In the genomic region with DNA sequence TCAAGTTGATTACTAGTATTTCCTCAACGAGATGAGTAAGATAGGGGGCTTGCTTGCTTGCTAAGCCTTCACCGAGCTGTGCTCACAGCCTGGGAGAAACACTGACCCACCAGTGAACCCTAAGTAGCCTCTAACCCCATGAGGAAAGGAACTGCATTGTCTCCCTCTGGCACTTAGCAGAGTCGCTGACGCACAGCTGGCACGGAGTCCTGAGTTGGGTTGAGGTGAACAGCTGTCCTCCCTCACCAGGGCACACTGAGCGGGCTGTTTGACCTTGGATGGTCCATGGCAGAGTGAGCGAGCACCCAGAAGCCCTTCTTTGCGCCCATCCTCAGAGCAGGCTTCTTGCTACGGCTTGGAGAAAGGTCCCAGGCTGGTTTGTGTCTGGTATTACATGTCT, we compare ENCODE assay signal across 13 mouse cellular contexts.
DNase-seq lines count a peak whose midpoint lies in the region; ATAC-seq and TF ChIP-seq lines count a peak whose summit lies in the region.
"Had no signal": no experiment of that assay in that cellular context is flagged by ENCODE, and none has a peak within 500 bp of the region (broad histone marks: within the 10 kb centered on the region; RNA-seq: fewer than 3 reads in every experiment).

No protein-coding gene starts in this region.

- H3K27me3 ChIP-seq in cerebellum, adult 2 months (ENCODE audit: control insufficient read depth, insufficient read depth, low read length), result peaks cover 2% of the 10 kb centered on the region; the same call in 1 of the 2 replicates
- H3K27me3 ChIP-seq in kidney, postnatal 0 days (ENCODE audit: insufficient read depth, low read length), result no peaks in the 10 kb centered on the region
- H3K27me3 ChIP-seq in stomach, embryonic 16.5 days (ENCODE audit: control insufficient read depth, insufficient read depth, low read length), result no peaks in the 10 kb centered on the region
- H3K27me3 ChIP-seq in stomach, postnatal 0 days (ENCODE audit: control insufficient read depth, insufficient read depth, low read length), result no peaks in the 10 kb centered on the region
- no peaks in the 10 kb centered on the region for H3K27me3 ChIP-seq in myocyte (ENCODE audit: control insufficient read depth, insufficient read depth, insufficient read length)
- H3K27me3 ChIP-seq: hindbrain, embryonic 15.5 days; limb, embryonic 13.5 days had no signal

- no peaks in the 10 kb centered on the region; the same call in 1 of the 2 replicates for H3K4me1 ChIP-seq in cerebellum, adult 2 months (ENCODE audit: control insufficient read depth, insufficient read depth, low read length)
- peaks cover 17% of the 10 kb centered on the region; the same call in 1 of the 2 replicates for H3K4me1 ChIP-seq in kidney, postnatal 0 days (replicated peaks; ENCODE audit: insufficient read depth, low read length)
- peaks cover 30% of the 10 kb centered on the region for H3K4me1 ChIP-seq in stomach, embryonic 16.5 days (ENCODE audit: control insufficient read depth, insufficient read depth, low read length)
- peaks cover 5% of the 10 kb centered on the region for H3K4me1 ChIP-seq in stomach, postnatal 0 days (replicated peaks; ENCODE audit: control insufficient read depth, insufficient read depth)

- peak overlapping the region; percentile 24; the same call in 1 of the 2 replicates for H3K27ac ChIP-seq in cerebellum, adult 2 months (ENCODE audit: insufficient read depth, low read length)
- H3K27ac ChIP-seq in kidney, postnatal 0 days, result no peak overlapping the region
- H3K27ac ChIP-seq in stomach, embryonic 16.5 days (ENCODE audit: low read length), result peak overlapping the region; percentile 61; the same call in 1 of the 2 replicates
- H3K27ac ChIP-seq in stomach, postnatal 0 days (replicated peaks), result no peak overlapping the region
- H3K27ac ChIP-seq: limb, embryonic 13.5 days had no signal

- no peak for TF ChIP-seq POLR2A in cerebellum, adult 2 months (IDR thresholded peaks at IDR 0.05; ENCODE audit: borderline replicate concordance, insufficient read depth, low read length)
- no peak for TF ChIP-seq POLR2A in myocyte (IDR thresholded peaks at IDR 0.05; ENCODE audit: insufficient read length, low read depth)

- 74% methylated on average over 9 of the region's 9 CpGs for WGBS in cerebellum, adult 2 months
- 68% methylated on average over 9 of the region's 9 CpGs for WGBS in kidney, postnatal 0 days
- 74% methylated on average over 9 of the region's 9 CpGs for WGBS in stomach, embryonic 16.5 days
- 78% methylated on average over 9 of the region's 9 CpGs for WGBS in stomach, postnatal 0 days

- H3K9ac ChIP-seq in kidney, postnatal 0 days (ENCODE audit: low read depth, low read length), result no peak overlapping the region
- no peak overlapping the region for H3K9ac ChIP-seq in stomach, embryonic 16.5 days (ENCODE audit: low read length)
- no peak overlapping the region for H3K9ac ChIP-seq in stomach, postnatal 0 days (ENCODE audit: low read length)
- H3K9ac ChIP-seq: hindbrain, embryonic 15.5 days; limb, embryonic 13.5 days had no signal

- H3K36me3 ChIP-seq in kidney, postnatal 0 days (ENCODE audit: insufficient read depth, low read length), result no peaks in the 10 kb centered on the region
- H3K36me3 ChIP-seq in stomach, embryonic 16.5 days (ENCODE audit: control insufficient read depth, insufficient read depth, low read length), result no peaks in the 10 kb centered on the region
- no peaks in the 10 kb centered on the region for H3K36me3 ChIP-seq in stomach, postnatal 0 days (ENCODE audit: control insufficient read depth, insufficient read depth, low read length)
- H3K36me3 ChIP-seq in myocyte (ENCODE audit: control insufficient read depth, insufficient read depth), result no peaks in the 10 kb centered on the region
- H3K36me3 ChIP-seq: hindbrain, embryonic 15.5 days; limb, embryonic 13.5 days had no signal

- H3K4me2 ChIP-seq in kidney, postnatal 0 days (ENCODE audit: low read length), result no peak overlapping the region
- H3K4me2 ChIP-seq in stomach, embryonic 16.5 days (ENCODE audit: low read depth, low read length), result no peak overlapping the region
- H3K4me2 ChIP-seq in stomach, postnatal 0 days (replicated peaks; ENCODE audit: low read depth), result no peak overlapping the region
- H3K4me2 ChIP-seq in myocyte (ENCODE audit: low read depth), result no peak overlapping the region
- H3K4me2 ChIP-seq: hindbrain, embryonic 15.5 days; limb, embryonic 13.5 days had no signal

- no peak for TF ChIP-seq CTCF in cerebellum, adult 2 months (IDR thresholded peaks at IDR 0.05; ENCODE audit: borderline replicate concordance, insufficient read depth, low read depth, low read length)
- TF ChIP-seq CTCF in kidney, postnatal 0 days (IDR thresholded peaks at IDR 0.05; ENCODE audit: low read depth), result no peak
- TF ChIP-seq CTCF in stomach, postnatal 0 days (IDR thresholded peaks at IDR 0.05; ENCODE audit: low read depth), result no peak

- H3K4me3 ChIP-seq in cerebellum, adult 2 months (replicated peaks; ENCODE audit: insufficient read depth, low read depth, low read length), result no peak overlapping the region
- no peak overlapping the region for H3K4me3 ChIP-seq in kidney, postnatal 0 days (replicated peaks; ENCODE audit: low read depth, low read length)
- no peak overlapping the region for H3K4me3 ChIP-seq in stomach, embryonic 16.5 days (replicated peaks; ENCODE audit: low read length)
- H3K4me3 ChIP-seq in stomach, postnatal 0 days (ENCODE audit: low read depth, low read length), result no peak overlapping the region
- H3K4me3 ChIP-seq in myocyte, result no peak overlapping the region
- H3K4me3 ChIP-seq: hindbrain, embryonic 15.5 days; limb, embryonic 13.5 days had no signal

- 0 out of 2 replicates have a peak, but pooled peaks have one; percentile 11 for ATAC-seq in kidney, postnatal 0 days (replicated peaks; ENCODE audit: low FRiP score, low read depth)
- no peak for ATAC-seq in stomach, embryonic 16.5 days (ENCODE audit: insufficient read depth, low FRiP score)
- no peak for ATAC-seq in stomach, postnatal 0 days (ENCODE audit: low FRiP score, low TSS enrichment)

- DNase-seq in cerebellum, adult 2 months, result no peak
- no peak for DNase-seq in cerebellum, adult 9-10 months
- DNase-seq in kidney, postnatal 0 days (ENCODE audit: low spot score), result no peak
- no peak for DNase-seq in kidney, adult 9 months
- no peak for DNase-seq in stomach, postnatal 0 days (ENCODE audit: low spot score)
- DNase-seq in adipocyte (ENCODE audit: low spot score), result no peak
- DNase-seq: B cell, adult 2 months; cerebellum, postnatal 36 days; thymus, postnatal 4 days had no signal

- H3K79me2 ChIP-seq in myocyte (ENCODE audit: control insufficient read depth, insufficient read depth), result no peaks in the 10 kb centered on the region

- no peak overlapping the region for H3ac ChIP-seq in myocyte (ENCODE audit: control insufficient read depth, insufficient read length)

- H3K9me3 ChIP-seq in kidney, postnatal 0 days (replicated peaks; ENCODE audit: low read length), result no peaks in the 10 kb centered on the region
- H3K9me3 ChIP-seq in stomach, embryonic 16.5 days (replicated peaks; ENCODE audit: control insufficient read depth, low read length), result no peaks in the 10 kb centered on the region
- H3K9me3 ChIP-seq in stomach, postnatal 0 days (ENCODE audit: control insufficient read depth, low read length), result no peaks in the 10 kb centered on the region
- H3K9me3 ChIP-seq: hindbrain, embryonic 15.5 days; limb, embryonic 13.5 days had no signal

- TF ChIP-seq EP300 in stomach, postnatal 0 days (optimal IDR thresholded peaks at IDR 0.05), result no peak

TF ChIP-seq in myocyte, 11 proteins besides CTCF, POLR2A, EP300 and RAD21:
- TF ChIP-seq REST (IDR thresholded peaks at IDR 0.05; ENCODE audit: insufficient read depth, insufficient read length) (no peak), POLR2AphosphoS2 (IDR thresholded peaks at IDR 0.05; ENCODE audit: insufficient read length, low read depth) (no peak), MYOG (IDR thresholded peaks at IDR 0.05; ENCODE audit: control insufficient read depth in 1 of 3, insufficient read depth in 1 of 3, insufficient read length in 2 of 3, low read depth in 2 of 3) (peak in 2 of 3 experiments; percentile 25 to 29), MYOD1 (IDR thresholded peaks at IDR 0.05; ENCODE audit: control insufficient read depth in 1 of 3, insufficient read length in 2 of 3, low read depth in 2 of 3) (peak in 2 of 3 experiments; percentile 43 to 56)

Comparison
In these comparisons a context has a peak if more than half of its experiments do, and no peak if none do; other contexts are left out.
1. H3K27ac ChIP-seq: peak in cerebellum, adult 2 months (single experiment) and stomach, embryonic 16.5 days (single experiment); none in kidney, postnatal 0 days (single experiment) and stomach, postnatal 0 days (single experiment).